Mouse (Mus musculus) heart, adult 2 months (tissue): ENCODE results near the gene Tnrc6b. TPM values are rescaled to one million over a fixed set of nuclear protein-coding genes. Genes with fewer than 3 reads are reported as not detected.

Source experiments
- DNase-seq, 2 experiments: peaks; one replicate each; pipeline ENCODE4 v3.0.0; 2021
- H3K27ac ChIP-seq: fragments of 200-600 bp; 2 replicates; pipeline ENCODE4 v1.8.1; 2022
- H3K27me3 ChIP-seq: fragments of 200-500 bp; 2 replicates; pipeline ENCODE4 v1.6.1; 2012; ENCODE audit warnings: mild to moderate bottlenecking, low read length, inconsistent platforms, mixed read lengths; ENCODE audit not compliant: control insufficient read depth, insufficient read depth
- H3K36me3 ChIP-seq: fragments of 200-500 bp; 2 replicates; pipeline ENCODE4 v1.6.1; 2012; ENCODE audit warnings: low read length, inconsistent platforms; ENCODE audit not compliant: control insufficient read depth, insufficient read depth
- H3K4me1 ChIP-seq: fragments of 200-500 bp; 2 replicates; pipeline ENCODE4 v1.6.1; 2011; ENCODE audit warnings: low read length; ENCODE audit not compliant: control insufficient read depth, insufficient read depth
- H3K4me3 ChIP-seq: fragments of 200-600 bp; 2 replicates; pipeline ENCODE4 v1.8.1; 2022
- H3K79me2 ChIP-seq: fragments of 200-500 bp; replicated peaks from 2 replicates; pipeline ENCODE4 v1.6.1; 2012; ENCODE audit warnings: mild to moderate bottlenecking, inconsistent platforms, low read length, moderate library complexity, mixed read lengths; ENCODE audit not compliant: control insufficient read depth, insufficient read depth
- H3K9ac ChIP-seq: fragments of 200-500 bp; 2 replicates; pipeline ENCODE4 v1.6.1; 2012; ENCODE audit warnings: low read depth, mild to moderate bottlenecking, control low read depth, inconsistent platforms, low read length, mixed read lengths
- CTCF ChIP-seq: fragments of 200-600 bp; IDR thresholded peaks from 2 replicates; pipeline ENCODE4 v1.8.1; 2022; ENCODE audit warnings: antibody characterized with exemption, mild to moderate bottlenecking, moderate library complexity
- EP300 ChIP-seq: fragments of 200-500 bp; IDR thresholded peaks from 2 replicates; pipeline ENCODE4 v1.6.1; 2011; ENCODE audit warnings: low read depth, low read length, control low read depth; ENCODE audit not compliant: insufficient read depth
- POLR2A ChIP-seq: fragments of 200-500 bp; IDR thresholded peaks from 2 replicates; pipeline ENCODE4 v1.6.1; 2011; ENCODE audit warnings: mild to moderate bottlenecking, low read depth, low read length, control low read depth; ENCODE audit not compliant: insufficient read depth
- WGBS: fragments of 180-500 bp; shearing (Covaris S2); methylation state at CpG from one replicate; pipeline ENCODE4 v1.1.7; 2018; 5-methylcytosine and 5-hydroxymethylcytosine counted together
- intact Hi-C: fragments of 180-260 bp; cut with DNase I; formaldehyde crosslinking; loops from one replicate; pipeline ENCODE4 v1.15.1; 2025
- polyA plus RNA-seq: library from polyadenylated mRNA; depleted of rRNA; stranded (reverse); fragments of >200 nt; gene quantifications from 2 replicates; pipeline ENCODE4 v1.2.3, GENCODE M21; 2012
- total RNA-seq, 2 experiments: library from RNA; stranded (reverse); gene quantifications; 2 replicates each; pipeline ENCODE4 v1.2.3; 2021

Tnrc6b gene
- total and polyA plus RNA-seq, 3 experiments: 9.4 to 48.1 (median 43.7) TPM

DNA sequence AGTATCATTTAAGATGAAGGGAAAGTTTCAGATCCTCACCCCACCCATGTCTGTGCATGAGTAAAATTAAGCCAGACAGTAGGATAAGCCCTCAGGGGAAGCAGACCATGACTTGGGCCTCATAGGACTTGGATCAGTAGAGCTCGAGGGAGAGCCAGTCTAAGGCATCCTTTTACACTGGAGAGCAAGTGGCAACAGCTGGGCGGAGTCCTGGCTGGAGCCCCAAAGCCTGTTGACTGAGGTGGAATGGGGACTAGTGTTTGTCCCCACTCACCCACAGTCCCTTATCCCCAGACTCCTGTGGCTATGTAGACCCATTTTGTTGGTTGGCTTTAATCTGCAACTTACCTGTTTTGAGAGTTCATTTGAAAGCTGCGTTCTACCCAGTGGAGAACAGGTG, 201.1 kb downstream of the Tnrc6b start:
- H3K36me3 ChIP-seq: peaks cover 9% of the 10 kb centered on the region
- H3K9ac ChIP-seq: no peak overlapping the region
- no peaks in the 10 kb centered on the region; the same call in 1 of the 2 replicates for H3K4me1 ChIP-seq
- H3K4me3 ChIP-seq: no peak overlapping the region
- TF ChIP-seq CTCF (no peak), POLR2A (no peak), EP300 (no peak)
- no peak for DNase-seq
- no peaks in the 10 kb centered on the region for H3K79me2 ChIP-seq
- intact Hi-C loops: no loop called here
- WGBS: 79% methylated on average over 3 of the region's 3 CpGs
- no peaks in the 10 kb centered on the region for H3K27me3 ChIP-seq
- H3K27ac ChIP-seq: no peak overlapping the region

DNA sequence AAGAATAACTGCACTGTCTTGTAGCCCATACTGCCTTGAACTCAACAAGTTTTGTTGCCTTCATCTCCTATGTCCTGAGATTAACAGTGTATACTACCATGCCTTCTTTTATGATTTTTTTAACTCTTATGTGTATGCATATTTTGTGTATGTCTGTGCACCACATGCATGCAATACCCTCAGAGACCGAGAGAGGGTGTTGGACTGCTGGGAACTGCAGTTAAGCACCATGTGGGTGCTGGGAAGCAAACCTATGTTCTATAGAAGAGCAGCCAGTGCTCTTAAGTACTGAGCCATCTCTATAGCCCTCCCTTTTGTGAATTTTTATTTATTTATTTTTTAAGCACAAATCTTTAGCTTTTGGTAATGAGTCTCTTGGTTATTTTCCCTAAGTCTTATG, 202.7 kb downstream of the Tnrc6b start:
- TF ChIP-seq POLR2A (no peak), EP300 (no peak), CTCF (no peak)
- DNase-seq: no peak
- WGBS: 92% methylated on average over 1 of the region's 1 CpGs
- no peaks in the 10 kb centered on the region; the same call in 1 of the 2 replicates for H3K4me1 ChIP-seq
- intact Hi-C loops: no loop called here
- H3K27me3 ChIP-seq: no peaks in the 10 kb centered on the region
- H3K27ac ChIP-seq: no peak overlapping the region
- no peak overlapping the region for H3K9ac ChIP-seq
- no peaks in the 10 kb centered on the region for H3K79me2 ChIP-seq
- H3K4me3 ChIP-seq: no peak overlapping the region
- peaks cover 15% of the 10 kb centered on the region for H3K36me3 ChIP-seq

DNA sequence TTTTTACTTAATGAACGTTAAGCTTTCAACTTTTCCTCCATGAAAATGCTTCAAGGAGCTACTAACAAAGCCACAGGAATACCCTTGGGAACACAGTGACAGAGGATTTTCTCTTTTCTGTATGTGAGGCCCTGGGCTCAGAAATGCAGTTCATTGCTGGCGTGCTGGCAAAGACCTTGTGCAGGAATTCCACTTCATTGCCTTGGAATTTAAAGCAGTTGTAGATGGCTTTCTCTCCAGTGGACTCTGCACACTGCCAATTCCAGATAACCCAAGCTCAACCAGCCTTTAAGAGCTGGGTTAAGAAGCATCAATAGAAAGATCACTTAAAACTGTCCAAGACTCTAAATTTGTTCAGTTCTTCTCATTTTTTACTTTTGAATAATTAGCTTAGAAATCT, 204.7 kb downstream of the Tnrc6b start:
- Histone ChIP-seq H3K4me3 (no peak overlapping the region), H3K27me3 (no peaks in the 10 kb centered on the region), H3K36me3 (peaks cover 15% of the 10 kb centered on the region), H3K9ac (no peak overlapping the region), H3K27ac (no peak overlapping the region), H3K79me2 (no peaks in the 10 kb centered on the region), H3K4me1 (no peaks in the 10 kb centered on the region; the same call in 1 of the 2 replicates)
- intact Hi-C loops: no loop called here
- TF ChIP-seq CTCF: no peak
- no peak for TF ChIP-seq POLR2A
- no peak for TF ChIP-seq EP300
- WGBS: 64% methylated on average over 2 of the region's 2 CpGs
- no peak for DNase-seq

DNA sequence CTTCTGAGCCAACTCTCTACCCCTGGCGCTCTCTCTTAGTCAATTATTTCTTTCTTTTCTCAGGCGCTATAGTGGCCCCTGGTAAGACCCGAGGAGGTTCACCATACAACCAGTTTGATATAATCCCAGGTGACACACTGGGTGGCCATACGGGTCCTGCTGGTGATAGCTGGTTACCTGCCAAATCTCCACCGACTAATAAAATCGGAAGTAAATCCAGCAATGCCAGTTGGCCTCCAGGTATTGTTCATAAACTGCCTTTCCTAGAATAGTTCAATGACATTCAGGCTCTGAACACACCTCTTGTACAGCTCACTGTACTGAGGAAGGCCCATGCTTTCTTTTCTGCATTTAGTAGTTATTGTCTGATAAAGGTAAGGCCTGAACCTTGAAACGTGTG, 205.5 kb downstream of the Tnrc6b start:
- no peak overlapping the region for H3K27ac ChIP-seq
- H3K36me3 ChIP-seq: peaks cover 15% of the 10 kb centered on the region
- TF ChIP-seq CTCF (no peak), EP300 (no peak), POLR2A (no peak)
- H3K27me3 ChIP-seq: no peaks in the 10 kb centered on the region
- 90% methylated on average over 7 of the region's 7 CpGs for WGBS
- no peak for DNase-seq
- intact Hi-C loops: no loop called here
- no peak overlapping the region for H3K9ac ChIP-seq
- no peaks in the 10 kb centered on the region; the same call in 1 of the 2 replicates for H3K4me1 ChIP-seq
- no peaks in the 10 kb centered on the region for H3K79me2 ChIP-seq
- H3K4me3 ChIP-seq: no peak overlapping the region

DNA sequence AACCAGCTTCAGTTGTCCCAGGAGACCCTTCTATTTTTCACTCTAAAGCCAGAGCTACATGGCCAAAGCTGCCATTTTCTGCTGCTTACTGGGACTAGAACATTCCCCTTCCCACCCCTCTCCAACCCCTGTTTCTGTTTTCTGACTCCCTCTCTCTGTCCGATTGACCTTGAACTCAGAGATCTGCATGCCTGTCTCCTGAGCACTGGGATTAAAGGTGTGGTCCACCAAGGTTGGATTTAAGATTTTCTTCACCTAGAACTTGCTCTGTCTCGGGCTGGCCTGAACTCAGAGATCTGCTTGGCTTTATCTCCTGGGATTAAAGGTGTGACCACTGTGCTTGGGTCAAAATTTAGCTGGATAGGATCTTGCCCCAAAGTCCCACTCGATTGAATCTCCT, 209.2 kb downstream of the Tnrc6b start:
- no peak overlapping the region for H3K4me3 ChIP-seq
- WGBS: 97% methylated on average over 3 of the region's 3 CpGs
- H3K9ac ChIP-seq: no peak overlapping the region
- no peak for DNase-seq
- TF ChIP-seq EP300 (no peak), CTCF (no peak), POLR2A (no peak)
- H3K36me3 ChIP-seq: peaks cover 12% of the 10 kb centered on the region
- intact Hi-C loops: no loop called here
- H3K27me3 ChIP-seq: no peaks in the 10 kb centered on the region
- no peaks in the 10 kb centered on the region for H3K79me2 ChIP-seq
- H3K4me1 ChIP-seq: no peaks in the 10 kb centered on the region; the same call in 1 of the 2 replicates
- no peak overlapping the region for H3K27ac ChIP-seq

DNA sequence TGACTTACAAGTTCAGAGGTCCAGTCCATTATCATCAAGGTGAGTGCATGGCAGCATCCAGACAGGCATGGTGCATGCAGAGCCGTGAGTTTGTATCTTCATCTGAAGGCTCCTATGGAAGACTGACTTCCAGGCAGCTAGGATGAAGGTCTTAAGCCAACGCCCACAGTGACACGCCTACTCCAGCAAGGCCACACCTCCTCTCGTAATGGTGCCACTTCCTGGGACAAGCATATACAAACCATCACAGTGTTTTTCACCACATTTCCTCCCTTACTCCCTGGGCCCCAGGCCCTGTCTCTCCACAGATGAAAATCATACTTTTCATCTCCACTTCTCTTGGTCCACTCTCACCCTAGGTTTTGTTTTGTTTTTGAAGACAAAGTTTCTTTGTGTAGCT, 210.7 kb downstream of the Tnrc6b start:
- no peaks in the 10 kb centered on the region for H3K27me3 ChIP-seq
- no peak overlapping the region for H3K9ac ChIP-seq
- peaks cover 9% of the 10 kb centered on the region for H3K36me3 ChIP-seq
- no peak overlapping the region for H3K27ac ChIP-seq
- H3K4me3 ChIP-seq: no peak overlapping the region
- WGBS: 83% methylated on average over 4 of the region's 4 CpGs
- no peak for DNase-seq
- intact Hi-C loops: no loop called here
- no peaks in the 10 kb centered on the region; the same call in 1 of the 2 replicates for H3K4me1 ChIP-seq
- no peaks in the 10 kb centered on the region for H3K79me2 ChIP-seq
- TF ChIP-seq CTCF (no peak), POLR2A (no peak), EP300 (no peak)

DNA sequence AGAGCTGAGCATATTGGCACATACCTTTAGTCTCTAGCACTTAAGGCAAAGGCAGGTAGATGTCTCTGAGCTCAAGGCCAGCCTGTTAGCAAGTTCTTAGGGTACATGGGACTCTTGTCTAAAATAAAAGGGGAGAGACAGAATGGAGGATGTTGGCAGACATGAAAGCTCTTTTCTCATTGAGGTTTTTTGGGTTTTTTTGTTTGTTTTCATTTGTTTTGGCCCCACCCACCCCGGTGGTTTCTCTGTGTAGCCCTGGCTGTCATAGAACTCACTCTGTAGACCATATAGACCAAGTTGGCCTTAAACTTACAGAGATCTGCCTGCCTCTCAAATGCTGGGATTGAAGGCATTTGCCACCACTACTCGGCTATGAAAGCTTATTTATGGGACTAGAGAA, 213.1 kb downstream of the Tnrc6b start:
- no peak overlapping the region for H3K4me3 ChIP-seq
- H3K4me1 ChIP-seq: no peaks in the 10 kb centered on the region
- no peak for DNase-seq
- no peak for TF ChIP-seq CTCF
- TF ChIP-seq EP300: no peak
- TF ChIP-seq POLR2A: no peak
- intact Hi-C loops: no loop called here
- no peaks in the 10 kb centered on the region for H3K36me3 ChIP-seq
- no peak overlapping the region for H3K27ac ChIP-seq
- WGBS: 93% methylated on average over 2 of the region's 2 CpGs
- H3K79me2 ChIP-seq: no peaks in the 10 kb centered on the region; the same call in 1 of the 2 replicates
- H3K9ac ChIP-seq: no peak overlapping the region
- no peaks in the 10 kb centered on the region for H3K27me3 ChIP-seq
